Mouse (Mus musculus): ENCODE measurements around the gene Gm20765. TPM values are rescaled to one million over a fixed set of nuclear protein-coding genes. Genes with fewer than 3 reads are reported as not detected.

The Gm20765 gene
- total and polyA plus RNA-seq, 2 experiments from 2014 or later = not detected

- Histone ChIP-seq H3K27ac (ENCODE audit: low read depth, low read length) (no peak overlapping the region), H3K4me2 (ENCODE audit: low read depth) (no peak overlapping the region), H3K4me3 (ENCODE audit: low read depth, low read length) (no peak overlapping the region), H3K27me3 (ENCODE audit: insufficient read depth, low read length) (no peaks in the 10 kb centered on the region), H3K36me3 (ENCODE audit: insufficient read depth) (no peaks in the 10 kb centered on the region), H3K4me1 (ENCODE audit: insufficient read depth) (no peaks in the 10 kb centered on the region), H3K9me3 (ENCODE audit: low read length) (no peaks in the 10 kb centered on the region), H3K9ac (no peak overlapping the region)
- ATAC-seq = peak; percentile 82; the same call in 1 of the 2 replicates
- no peak for TF ChIP-seq CTCF (IDR thresholded peaks at IDR 0.05; ENCODE audit: low read depth)
- peak; percentile 43 for DNase-seq
- 67% methylated on average over 1 of the region's 1 CpGs for WGBS
Measured at GRCm38 (mm10) chr10:104209655-104210054, 24.3 kb downstream of the Gm20765 start.

- DNase-seq (peak; percentile 57), ATAC-seq (peak; percentile 75)
- no peak overlapping the region for H3K4me3 ChIP-seq (ENCODE audit: low read depth, low read length)
- no peaks in the 10 kb centered on the region for H3K27me3 ChIP-seq (ENCODE audit: insufficient read depth, low read length)
- no peak overlapping the region for H3K4me2 ChIP-seq (ENCODE audit: low read depth)
- 49% methylated on average over 3 of the region's 3 CpGs for WGBS
- TF ChIP-seq CTCF (IDR thresholded peaks at IDR 0.05; ENCODE audit: low read depth) = no peak
- no peaks in the 10 kb centered on the region for H3K4me1 ChIP-seq (ENCODE audit: insufficient read depth)
- H3K36me3 ChIP-seq (ENCODE audit: insufficient read depth) = no peaks in the 10 kb centered on the region
- H3K9ac ChIP-seq = no peak overlapping the region
- no peak overlapping the region for H3K27ac ChIP-seq (ENCODE audit: low read depth, low read length)
- H3K9me3 ChIP-seq (ENCODE audit: low read length) = no peaks in the 10 kb centered on the region
Measured at GRCm38 (mm10) chr10:104210268-104210990, 25.1 kb downstream of the Gm20765 start.

- DNase-seq (no peak), ATAC-seq (no peak)
- Histone ChIP-seq H3K4me2 (ENCODE audit: low read depth) (no peak overlapping the region), H3K4me1 (ENCODE audit: insufficient read depth) (no peaks in the 10 kb centered on the region), H3K9me3 (ENCODE audit: low read length) (no peaks in the 10 kb centered on the region), H3K36me3 (ENCODE audit: insufficient read depth) (no peaks in the 10 kb centered on the region), H3K27ac (ENCODE audit: low read depth, low read length) (no peak overlapping the region), H3K9ac (no peak overlapping the region), H3K27me3 (ENCODE audit: insufficient read depth, low read length) (no peaks in the 10 kb centered on the region), H3K4me3 (ENCODE audit: low read depth, low read length) (no peak overlapping the region)
- no peak for TF ChIP-seq CTCF (IDR thresholded peaks at IDR 0.05; ENCODE audit: low read depth)
- WGBS = 86% methylated on average over 5 of the region's 5 CpGs
Measured at GRCm38 (mm10) chr10:104214527-104214926, 29.2 kb downstream of the Gm20765 start.

- Histone ChIP-seq H3K9ac (no peak overlapping the region), H3K36me3 (ENCODE audit: insufficient read depth) (no peaks in the 10 kb centered on the region), H3K4me3 (ENCODE audit: low read depth, low read length) (no peak overlapping the region), H3K27me3 (ENCODE audit: insufficient read depth, low read length) (no peaks in the 10 kb centered on the region), H3K27ac (ENCODE audit: low read depth, low read length) (no peak overlapping the region), H3K9me3 (ENCODE audit: low read length) (no peaks in the 10 kb centered on the region), H3K4me2 (ENCODE audit: low read depth) (no peak overlapping the region), H3K4me1 (ENCODE audit: insufficient read depth) (no peaks in the 10 kb centered on the region)
- DNase-seq = peak; percentile 11
- WGBS = 46% methylated on average over 6 of the region's 6 CpGs
- peak; percentile 32; the same call in 1 of the 2 replicates for ATAC-seq
- TF ChIP-seq CTCF (IDR thresholded peaks at IDR 0.05; ENCODE audit: low read depth) = no peak
Measured at GRCm38 (mm10) chr10:104220303-104221021, 35.1 kb downstream of the Gm20765 start.

Other genes with a start within 250 kb of the Gm20765 start
- not detected in 2 replicates for gene Gm21293, start 42.5 kb upstream of the Gm20765 start, total RNA-seq (2014; rRNA removed)
- gene Gm21293, start 42.5 kb upstream of the Gm20765 start, polyA plus RNA-seq (2015; fragmentation: Nextera tagmentation; extraction: Ambion mirVana) = not detected in 2 replicates
- not detected in 2 replicates for gene Gm6763, start 34.0 kb upstream of the Gm20765 start, total RNA-seq (2014; rRNA removed)
- gene Gm6763, start 34.0 kb upstream of the Gm20765 start, polyA plus RNA-seq (2015; fragmentation: Nextera tagmentation; extraction: Ambion mirVana) = not detected in 2 replicates
- not detected in 2 replicates for gene Gm8764, start 25.5 kb upstream of the Gm20765 start, total RNA-seq (2014; rRNA removed)
- gene Gm8764, start 25.5 kb upstream of the Gm20765 start, polyA plus RNA-seq (2015; fragmentation: Nextera tagmentation; extraction: Ambion mirVana) = not detected in 2 replicates
- gene Gm21304, start 17.0 kb upstream of the Gm20765 start, total RNA-seq (2014; rRNA removed) = not detected in 2 replicates
- not detected in 2 replicates for gene Gm21304, start 17.0 kb upstream of the Gm20765 start, polyA plus RNA-seq (2015; fragmentation: Nextera tagmentation; extraction: Ambion mirVana)
- not detected in 2 replicates for gene Gm21312, start 8.5 kb upstream of the Gm20765 start, total RNA-seq (2014; rRNA removed)
- not detected in 2 replicates for gene Gm21312, start 8.5 kb upstream of the Gm20765 start, polyA plus RNA-seq (2015; fragmentation: Nextera tagmentation; extraction: Ambion mirVana)
- gene Gm4340, start 8.5 kb downstream of the Gm20765 start, total RNA-seq (2014; rRNA removed) = not detected in 2 replicates
- gene Gm4340, start 8.5 kb downstream of the Gm20765 start, polyA plus RNA-seq (2015; fragmentation: Nextera tagmentation; extraction: Ambion mirVana) = not detected in 2 replicates

Data from forebrain, postnatal 0 days (tissue).